Mouse (Mus musculus) neutrophil, adult 5-6 weeks (primary cell): ENCODE results near the gene Glis1. TPM values are rescaled to one million over a fixed set of nuclear protein-coding genes. Genes with fewer than 3 reads are reported as not detected.

Source experiments
- ATAC-seq: fragments of 151-379, 151-347 bp; 2 replicates; pipeline ENCODE4 v1.8.0; 2017; ENCODE audit warnings: mild to moderate bottlenecking, moderate TSS enrichment; ENCODE audit not compliant: insufficient number of reproducible peaks, poor library complexity, low FRiP score, severe bottlenecking; ENCODE audit errors: extremely low read depth
- total RNA-seq: library from RNA; stranded (forward); fragments of 200-1000 nt; gene quantifications from 2 replicates; pipeline ENCODE4 v1.2.3, GENCODE M21; 2017

The Glis1 gene
- total RNA-seq, 1 experiment from 2014 or later, result not detected

GRCm38 (mm10) chr4:107602787-107603186, 168.4 kb downstream of the Glis1 start:
- no peak for ATAC-seq

GRCm38 (mm10) chr4:107603208-107603607, 168.8 kb downstream of the Glis1 start:
- ATAC-seq, result no peak

GRCm38 (mm10) chr4:107605964-107606602, 171.7 kb downstream of the Glis1 start:
- ATAC-seq, result no peak

GRCm38 (mm10) chr4:107609775-107610174, 175.4 kb downstream of the Glis1 start:
- no peak for ATAC-seq

GRCm38 (mm10) chr4:107611888-107612650, 177.7 kb downstream of the Glis1 start:
- no peak for ATAC-seq

GRCm38 (mm10) chr4:107617596-107618230, 183.3 kb downstream of the Glis1 start:
- no peak for ATAC-seq

GRCm38 (mm10) chr4:107619487-107619886, 185.1 kb downstream of the Glis1 start:
- ATAC-seq, result no peak

GRCm38 (mm10) chr4:107621366-107621765, 187.0 kb downstream of the Glis1 start:
- no peak for ATAC-seq

GRCm38 (mm10) chr4:107622296-107622695, 187.9 kb downstream of the Glis1 start:
- no peak for ATAC-seq

- ATAC-seq, result no peak
Observed at GRCm38 (mm10) chr4:107623916-107624315, 189.5 kb downstream of the Glis1 start.

- ATAC-seq, result no peak
Observed at GRCm38 (mm10) chr4:107624951-107625350, 190.6 kb downstream of the Glis1 start.

GRCm38 (mm10) chr4:107628226-107628625, 193.8 kb downstream of the Glis1 start:
- no peak for ATAC-seq

GRCm38 (mm10) chr4:107628921-107629411, 194.6 kb downstream of the Glis1 start:
- no peak for ATAC-seq

- no peak for ATAC-seq
Observed at GRCm38 (mm10) chr4:107634631-107635030, 200.2 kb downstream of the Glis1 start.

GRCm38 (mm10) chr4:107636099-107636498, 201.7 kb downstream of the Glis1 start:
- no peak for ATAC-seq

GRCm38 (mm10) chr4:107637670-107638069, 203.3 kb downstream of the Glis1 start:
- 0 out of 2 replicates have a peak, but pooled peaks have one; percentile 11 for ATAC-seq

- ATAC-seq, result no peak
Observed at GRCm38 (mm10) chr4:107638303-107638702, 203.9 kb downstream of the Glis1 start.

- no peak for ATAC-seq
Observed at GRCm38 (mm10) chr4:107641624-107642023, 207.2 kb downstream of the Glis1 start.

GRCm38 (mm10) chr4:107648959-107649485, 214.6 kb downstream of the Glis1 start:
- ATAC-seq, result no peak
